Mouse (Mus musculus): Measurements from ENCODE around the gene Gckr. TPM values are rescaled to one million over a fixed set of nuclear protein-coding genes. Genes with fewer than 3 reads are reported as not detected.

Gckr gene
- not detected for total RNA-seq (2021)

- no peak for DNase-seq (ENCODE audit: low spot score)
- intact Hi-C loops (cut with DNase I), result loop anchor here (10.0 kb wide), 1 partner anchor 168 kb away; no protein-coding TSS in a partner anchor
These were observed at the start of gene Gckr for GRCm38 (mm10) chr5:31297047-31297757. Gckr (plus strand) TSS chr5:31297443.

GRCm38 (mm10) chr5:31250716-31251115, 46.5 kb upstream of the Gckr start:
- DNase-seq (ENCODE audit: low spot score), result no peak
- intact Hi-C loops (cut with DNase I), result no loop called here

DNA sequence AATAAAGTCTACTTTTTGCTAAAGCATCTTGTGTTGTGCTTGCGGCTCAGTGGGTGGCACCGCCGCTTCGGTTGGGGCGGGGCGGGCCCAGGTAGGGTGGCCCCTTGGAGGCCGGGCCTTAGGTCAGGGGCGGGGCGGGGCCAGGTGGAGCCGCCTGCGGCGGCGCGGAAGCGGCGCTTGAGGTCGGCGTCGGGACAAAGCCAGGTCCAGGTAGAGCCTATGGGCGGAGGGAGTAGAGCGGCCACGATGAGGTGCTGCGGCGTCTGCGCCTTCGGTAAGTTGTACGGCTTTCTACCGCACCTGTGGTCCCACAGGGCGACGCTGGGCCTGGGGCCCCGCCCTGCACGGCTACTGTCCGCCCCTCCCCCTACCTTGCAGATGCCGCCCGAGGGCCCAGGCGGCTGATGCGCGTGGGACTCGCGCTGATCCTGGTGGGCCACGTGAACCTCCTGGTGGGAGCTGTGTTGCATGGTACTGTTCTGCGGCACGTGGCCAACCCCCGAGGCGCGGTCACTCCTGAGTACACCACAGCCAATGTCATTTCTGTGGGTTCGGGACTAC, 45.6 kb upstream of the Gckr start, which contains the start of gene Krtcap3:
TSS of gene Krtcap3 (plus strand) at position 151 of the 561 bp plus-strand sequence.
- DNase-seq (ENCODE audit: low spot score), result no peak
- intact Hi-C loops (cut with DNase I), result no loop called here

GRCm38 (mm10) chr5:31252151-31252550, 45.1 kb upstream of the Gckr start:
- DNase-seq (ENCODE audit: low spot score), result no peak
- intact Hi-C loops (cut with DNase I), result no loop called here

DNA sequence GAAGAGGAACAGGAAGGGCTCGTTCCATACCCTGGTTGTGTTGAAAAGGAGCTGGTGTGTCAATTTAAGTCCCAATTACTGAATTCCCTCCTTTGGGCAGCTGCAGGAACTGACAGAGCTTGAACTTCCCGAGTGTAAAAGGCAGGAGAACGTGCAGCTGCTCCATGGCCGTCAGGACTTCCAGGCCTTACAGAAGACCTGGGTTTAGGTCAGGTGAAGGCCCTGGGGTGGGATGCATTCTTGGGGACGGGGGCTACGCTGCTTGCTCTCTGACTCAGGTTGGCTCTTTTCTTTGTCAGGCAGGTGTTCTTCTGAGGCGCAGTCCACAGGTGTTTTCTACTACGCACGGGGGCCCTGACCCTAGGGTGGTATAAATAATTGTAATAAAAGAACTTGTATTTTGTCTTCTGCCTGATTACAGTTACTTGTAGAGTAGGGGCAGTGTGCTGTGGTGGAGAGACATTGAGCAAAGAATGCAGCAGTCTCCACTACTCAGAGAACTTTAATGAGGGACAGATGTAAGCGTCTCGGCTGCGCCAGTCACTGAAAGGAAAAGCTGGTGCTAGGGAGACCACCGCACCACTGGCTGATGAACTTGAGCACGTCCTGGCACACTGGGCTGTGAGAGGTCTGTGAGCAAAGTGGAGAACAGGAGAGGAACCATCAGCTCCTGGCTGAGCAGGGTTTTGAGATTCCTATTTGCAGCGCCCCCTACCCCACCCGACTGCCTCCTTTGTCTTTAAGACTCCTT, 44.3 kb upstream of the Gckr start:
- intact Hi-C loops (cut with DNase I), result no loop called here
- DNase-seq (ENCODE audit: low spot score), result no peak

- no peak for DNase-seq (ENCODE audit: low spot score)
- intact Hi-C loops (cut with DNase I), result no loop called here
These were observed 43.4 kb upstream of the Gckr start for GRCm38 (mm10) chr5:31253806-31254205.

GRCm38 (mm10) chr5:31254452-31254851, 42.8 kb upstream of the Gckr start:
- DNase-seq (ENCODE audit: low spot score), result peak; percentile 48
- intact Hi-C loops (cut with DNase I), result no loop called here

- intact Hi-C loops (cut with DNase I), result no loop called here
- DNase-seq (ENCODE audit: low spot score), result no peak
These were observed 42.3 kb upstream of the Gckr start for GRCm38 (mm10) chr5:31254901-31255300.

DNA sequence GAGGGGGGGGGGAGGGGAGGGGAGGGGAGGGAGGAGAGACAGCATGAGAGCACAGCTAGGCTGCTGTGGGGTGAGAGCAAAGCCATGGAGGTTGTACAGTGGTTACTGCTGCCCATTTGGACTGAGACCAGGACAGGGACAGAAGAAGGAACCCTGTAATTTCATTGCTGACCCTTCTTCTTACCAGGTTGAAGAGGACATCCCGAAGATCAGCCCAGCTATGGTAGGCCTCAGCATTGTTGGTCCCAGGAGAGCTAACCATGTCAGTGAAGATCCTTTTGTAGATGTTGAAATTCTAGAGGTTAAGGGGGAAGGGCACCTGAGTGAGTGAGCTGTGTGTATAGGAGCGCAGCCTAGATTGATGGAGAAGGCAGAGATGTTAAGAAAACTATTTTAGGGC, 41.9 kb upstream of the Gckr start:
- intact Hi-C loops (cut with DNase I), result no loop called here
- DNase-seq (ENCODE audit: low spot score), result no peak

- no peak for DNase-seq (ENCODE audit: low spot score)
- intact Hi-C loops (cut with DNase I), result no loop called here
These were observed 41.3 kb upstream of the Gckr start for GRCm38 (mm10) chr5:31255971-31256370.

DNA sequence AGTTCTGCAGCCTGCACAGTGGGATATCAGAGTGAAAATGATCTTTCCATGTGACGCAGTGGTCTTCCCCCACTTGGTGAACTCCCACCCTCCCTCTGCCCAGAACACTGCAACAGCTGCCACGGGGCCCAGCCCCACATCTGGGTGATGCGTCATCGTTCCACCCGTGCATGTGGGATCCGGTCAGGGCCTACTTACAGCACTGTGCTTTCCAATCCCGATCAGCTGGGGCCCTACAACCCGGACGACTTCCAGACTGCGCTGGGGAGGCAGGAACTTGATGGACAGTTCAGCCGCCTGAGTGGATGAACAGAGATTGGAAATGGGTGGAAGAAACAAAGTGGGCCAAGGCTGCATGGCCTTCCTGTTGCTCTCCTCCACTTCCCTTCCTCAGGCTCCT, 39.6 kb upstream of the Gckr start:
- intact Hi-C loops (cut with DNase I), result no loop called here
- DNase-seq (ENCODE audit: low spot score), result no peak

GRCm38 (mm10) chr5:31266101-31266500, 31.1 kb upstream of the Gckr start:
- DNase-seq (ENCODE audit: low spot score), result no peak
- intact Hi-C loops (cut with DNase I), result no loop called here

- intact Hi-C loops (cut with DNase I), result no loop called here
- no peak for DNase-seq (ENCODE audit: low spot score)
These were observed 29.6 kb upstream of the Gckr start for GRCm38 (mm10) chr5:31267686-31268085.

- intact Hi-C loops (cut with DNase I), result no loop called here
- DNase-seq (ENCODE audit: low spot score), result no peak
These were observed 24.2 kb upstream of the Gckr start for GRCm38 (mm10) chr5:31273018-31273417.

- no peak for DNase-seq (ENCODE audit: low spot score)
- intact Hi-C loops (cut with DNase I), result no loop called here
These were observed 17.8 kb upstream of the Gckr start for GRCm38 (mm10) chr5:31279245-31279988.

DNA sequence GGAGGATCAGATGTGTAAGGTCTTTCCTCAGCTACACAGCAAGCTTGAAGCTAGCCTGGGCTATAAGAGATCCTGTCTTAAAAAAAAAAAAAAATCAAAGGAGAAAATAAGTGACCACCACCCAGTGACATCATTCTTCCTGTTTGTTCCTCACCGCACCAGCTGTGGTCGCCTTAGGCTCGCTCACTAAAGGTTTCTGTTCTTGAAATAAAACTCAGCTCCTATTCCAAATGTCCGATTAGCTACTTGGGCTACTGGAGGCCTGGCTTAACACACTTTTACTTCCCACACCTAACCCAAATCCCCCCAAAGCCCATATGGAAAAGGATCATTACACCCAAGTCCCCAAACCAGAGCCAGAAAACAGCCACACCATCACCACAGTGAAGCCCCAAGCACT, 9.0 kb upstream of the Gckr start:
- intact Hi-C loops (cut with DNase I), result loop anchor here (5.0 kb wide), 1 partner anchor 66 kb away; the partner anchor contains the start of gene Ppm1g
- DNase-seq (ENCODE audit: low spot score), result no peak

GRCm38 (mm10) chr5:31288655-31289054, 8.6 kb upstream of the Gckr start:
- intact Hi-C loops (cut with DNase I), result loop anchor here (5.0 kb wide), 1 partner anchor 66 kb away; the partner anchor contains the start of gene Ppm1g

DNA sequence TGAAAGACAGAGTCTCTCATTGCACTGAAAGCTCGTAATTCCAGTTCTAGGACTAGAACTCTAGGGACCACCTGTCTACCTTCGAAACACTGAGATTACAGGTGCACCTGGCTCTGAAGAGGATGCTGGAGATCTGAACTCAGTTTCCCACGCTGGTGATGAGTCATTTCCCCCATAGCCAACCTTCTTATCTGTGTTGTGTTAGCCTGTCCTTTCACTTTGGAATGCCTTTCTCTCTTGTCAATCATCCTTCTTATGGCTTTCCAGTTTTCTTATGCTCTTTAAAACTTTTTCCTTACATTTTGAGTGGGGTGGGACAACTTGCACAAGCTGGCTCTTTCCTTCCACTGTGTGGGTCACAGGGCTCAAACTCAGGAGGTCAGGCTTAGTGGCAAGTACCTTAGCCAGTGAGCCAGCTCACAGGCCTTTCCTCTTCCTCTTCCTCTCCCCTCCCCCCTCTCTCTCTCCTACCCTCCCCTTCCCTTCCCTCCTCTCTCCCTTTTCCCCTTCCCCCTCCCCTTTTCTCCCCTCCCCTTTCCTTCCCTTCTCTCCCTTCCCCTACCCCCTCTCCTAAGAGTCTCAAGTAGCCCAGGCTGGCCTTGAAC, 7.5 kb upstream of the Gckr start:
- DNase-seq (ENCODE audit: low spot score), result no peak
- intact Hi-C loops (cut with DNase I), result loop anchor here (5.0 to 10.0 kb wide), 4 partner anchors 47 to 175 kb away; partner anchors contain the start of genes Gm29609, Gm9970, Nrbp1 and Ppm1g

More at GRCm38 (mm10) chr5:31288655-31289054, 8.6 kb upstream of the Gckr start:
- DNase-seq (ENCODE audit: low spot score), result no peak

DNA sequence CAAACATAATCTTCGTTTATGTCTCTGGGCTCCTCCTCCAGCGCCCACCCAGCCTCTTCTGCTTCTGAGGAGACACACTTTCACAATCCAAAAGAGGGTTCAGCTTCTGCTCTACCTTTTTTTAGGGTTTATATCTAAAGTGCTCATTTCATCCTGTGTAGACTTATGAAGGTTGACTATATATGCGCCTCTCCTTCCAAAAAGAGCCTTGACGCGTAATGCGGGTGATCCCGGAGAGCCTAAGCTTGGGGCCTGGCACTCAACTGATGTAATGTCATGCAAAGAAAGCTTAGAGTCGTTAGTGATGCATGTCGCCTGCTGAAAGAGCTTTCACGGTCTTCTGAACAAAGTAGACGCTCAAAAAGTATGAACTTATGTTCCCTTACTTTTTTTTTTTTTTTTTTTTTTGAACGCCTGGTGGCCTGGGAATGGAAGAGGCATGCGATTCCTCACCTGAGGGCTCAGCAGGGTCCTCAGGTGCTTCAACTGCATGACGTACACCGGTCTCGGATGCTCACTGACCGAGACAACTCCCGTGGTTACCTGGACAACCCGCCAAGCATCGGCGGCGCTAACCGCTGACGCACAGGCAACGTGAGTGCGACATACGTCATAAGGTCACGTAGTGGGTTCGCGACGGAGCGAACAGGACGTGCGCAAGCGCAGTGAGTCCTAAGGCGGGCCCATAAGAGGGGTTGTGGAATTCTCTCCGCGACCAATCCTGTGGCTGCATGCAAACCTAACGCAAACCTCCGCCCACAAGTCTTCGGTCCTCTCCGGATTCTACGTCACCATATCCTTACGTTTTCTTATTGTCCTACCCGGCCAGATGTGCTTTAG, 6.5 kb upstream of the Gckr start, which contains the start of gene Ift172:
TSS of gene Ift172 (minus strand) at position 596 of the 840 bp plus-strand sequence.
- DNase-seq (ENCODE audit: low spot score), result peak; percentile 94
- intact Hi-C loops (cut with DNase I), result loop anchor here (5.0 to 10.0 kb wide), 3 partner anchors 48 to 174 kb away; partner anchors contain the start of genes Gm29609, Gm9970 and Nrbp1

Measured in heart, postnatal 25 days (tissue).